Mouse (Mus musculus) kidney, embryonic 15.5 days (tissue): ENCODE results near the gene Mrgpra4. TPM values are rescaled to one million over a fixed set of nuclear protein-coding genes. Genes with fewer than 3 reads are reported as not detected.

Experiments used
- ATAC-seq: fragments of 200-750 bp; cut with Nextera tagmentation; replicated peaks from 2 replicates; pipeline ENCODE4 v1.8.0; 2017; ENCODE audit warnings: moderate TSS enrichment; ENCODE audit not compliant: low FRiP score
- H3K27ac ChIP-seq: fragments of 300-500 bp; sonication (generic); 2 replicates; pipeline ENCODE4 v1.5.1; 2015; ENCODE audit warnings: mild to moderate bottlenecking, inconsistent platforms
- H3K27me3 ChIP-seq: fragments of 300-500 bp; sonication (generic); 2 replicates; pipeline ENCODE4 v1.6.1; 2015; ENCODE audit warnings: inconsistent platforms
- H3K36me3 ChIP-seq: fragments of 300-500 bp; sonication (generic); 2 replicates; pipeline ENCODE4 v1.6.1; 2015; ENCODE audit warnings: inconsistent platforms
- H3K4me1 ChIP-seq: fragments of 300-500 bp; sonication (generic); 2 replicates; pipeline ENCODE4 v1.6.1; 2015; ENCODE audit warnings: inconsistent platforms
- H3K4me2 ChIP-seq: fragments of 300-500 bp; sonication (generic); 2 replicates; pipeline ENCODE4 v1.6.1; 2015; ENCODE audit warnings: moderate library complexity, mild to moderate bottlenecking, inconsistent platforms
- H3K4me3 ChIP-seq: fragments of 300-500 bp; sonication (generic); replicated peaks from 2 replicates; pipeline ENCODE4 v1.5.1; 2015; ENCODE audit warnings: mild to moderate bottlenecking, inconsistent platforms
- H3K9ac ChIP-seq: fragments of 300-500 bp; sonication (generic); 2 replicates; pipeline ENCODE4 v1.6.1; 2015; ENCODE audit warnings: mild to moderate bottlenecking, inconsistent platforms
- H3K9me3 ChIP-seq: fragments of 300-500 bp; sonication (generic); replicated peaks from 2 replicates; pipeline ENCODE4 v1.6.1; 2016; ENCODE audit warnings: inconsistent platforms
- WGBS: fragments of 180-500 bp; shearing (Covaris S2); methylation state at CpG from one replicate; pipeline ENCODE4 v1.1.7; 2015; ENCODE audit warnings: mixed read lengths; 5-methylcytosine and 5-hydroxymethylcytosine counted together
- polyA plus RNA-seq: library from polyadenylated mRNA; unstranded; fragments of >200 nt; fragmentation: Nextera tagmentation; extraction: Ambion mirVana; gene quantifications from 2 replicates; pipeline ENCODE4 v1.2.1, GENCODE M21; 2015

Mrgpra4 gene
- polyA plus RNA-seq: not detected in 2 replicates

DNA sequence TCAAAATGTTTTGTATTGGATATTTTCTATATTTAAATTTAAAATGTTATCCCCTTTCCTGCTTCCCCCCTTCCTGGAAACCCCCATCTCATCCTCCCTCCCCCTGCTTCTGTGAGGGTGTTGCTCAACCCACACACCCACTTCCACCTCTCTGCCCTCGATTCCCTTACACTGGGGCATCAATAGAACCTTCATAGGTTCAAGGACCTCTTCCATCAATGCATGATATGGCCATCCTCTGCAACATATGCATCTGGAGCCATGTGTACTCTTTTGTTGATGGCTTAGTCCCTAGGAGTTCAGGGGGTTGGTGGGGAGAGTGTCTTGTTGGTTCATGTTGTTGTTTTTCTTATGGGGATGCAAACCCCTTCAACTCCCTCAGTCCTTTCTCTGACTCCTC lies at the start of gene Mrgpra4:
Gene Mrgpra4, minus strand, starts transcription at position 101 of the 400 bp plus-strand sequence.
- no peak for ATAC-seq
- Histone ChIP-seq H3K9me3 (no peaks in the 10 kb centered on the region), H3K27me3 (no peaks in the 10 kb centered on the region), H3K27ac (no peak within 1 kb of the TSS), H3K4me3 (no peak within 1 kb of the TSS), H3K36me3 (no peaks in the 10 kb centered on the region), H3K9ac (no peak within 1 kb of the TSS), H3K4me2 (no peak within 1 kb of the TSS), H3K4me1 (no peaks in the 10 kb centered on the region)
- 96% methylated on average over 1 of the region's 1 CpGs for WGBS

DNA sequence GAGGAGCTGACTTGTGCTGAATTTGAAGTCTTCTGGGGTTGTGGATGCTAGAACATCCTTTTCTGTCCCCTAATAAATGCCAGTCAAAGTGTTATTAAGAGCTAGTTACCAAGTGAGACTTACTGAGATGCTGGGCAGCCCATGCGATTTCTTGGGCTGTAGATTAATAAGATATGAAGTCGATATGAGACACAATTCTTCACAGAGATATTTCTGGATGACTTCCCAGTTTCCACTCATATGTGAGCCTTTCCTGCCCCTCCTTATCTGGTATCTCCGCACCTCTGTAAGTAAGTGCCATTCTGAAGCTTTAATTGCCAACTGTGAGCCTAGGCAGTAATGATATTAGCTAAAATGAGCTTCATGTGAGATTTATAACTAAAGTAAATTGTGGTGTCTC lies 45.6 kb upstream of the Mrgpra4 start, which contains the start of gene Mrgprx1:
Gene Mrgprx1, minus strand, starts transcription at position 101 of the 400 bp plus-strand sequence.
- Histone ChIP-seq H3K4me1 (no peaks in the 10 kb centered on the region), H3K27me3 (no peaks in the 10 kb centered on the region), H3K9me3 (no peaks in the 10 kb centered on the region), H3K4me2 (no peak within 1 kb of the TSS), H3K9ac (no peak within 1 kb of the TSS), H3K27ac (no peak within 1 kb of the TSS), H3K36me3 (no peaks in the 10 kb centered on the region), H3K4me3 (no peak within 1 kb of the TSS)
- 79% methylated on average over 3 of the region's 3 CpGs for WGBS
- no peak for ATAC-seq

DNA sequence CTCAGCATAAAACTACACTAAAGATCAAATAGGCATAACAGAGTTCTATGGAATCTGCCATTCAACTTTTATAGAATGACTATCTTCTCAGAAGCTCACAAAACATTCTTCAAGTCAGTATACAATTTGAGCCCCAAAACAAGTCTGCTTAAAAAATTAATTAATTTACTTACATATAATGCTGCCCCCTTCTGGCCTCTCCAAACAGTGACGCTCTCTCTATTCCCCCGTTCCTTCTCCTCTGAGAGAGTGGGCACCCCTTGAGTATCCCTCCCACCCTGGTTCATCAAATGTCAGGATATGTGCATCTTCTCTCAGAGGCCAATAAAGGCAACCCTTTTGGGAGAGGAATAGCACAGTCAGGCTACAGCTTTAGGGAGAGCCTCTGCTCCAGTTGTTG lies 36.0 kb upstream of the Mrgpra4 start:
- 38% methylated on average over 2 of the region's 2 CpGs for WGBS
- no peak overlapping the region for H3K9ac ChIP-seq
- H3K27ac ChIP-seq: no peak overlapping the region
- H3K9me3 ChIP-seq: no peaks in the 10 kb centered on the region
- H3K4me2 ChIP-seq: no peak overlapping the region
- no peak for ATAC-seq
- no peaks in the 10 kb centered on the region for H3K4me1 ChIP-seq
- H3K36me3 ChIP-seq: no peaks in the 10 kb centered on the region
- no peak overlapping the region for H3K4me3 ChIP-seq
- H3K27me3 ChIP-seq: no peaks in the 10 kb centered on the region

DNA sequence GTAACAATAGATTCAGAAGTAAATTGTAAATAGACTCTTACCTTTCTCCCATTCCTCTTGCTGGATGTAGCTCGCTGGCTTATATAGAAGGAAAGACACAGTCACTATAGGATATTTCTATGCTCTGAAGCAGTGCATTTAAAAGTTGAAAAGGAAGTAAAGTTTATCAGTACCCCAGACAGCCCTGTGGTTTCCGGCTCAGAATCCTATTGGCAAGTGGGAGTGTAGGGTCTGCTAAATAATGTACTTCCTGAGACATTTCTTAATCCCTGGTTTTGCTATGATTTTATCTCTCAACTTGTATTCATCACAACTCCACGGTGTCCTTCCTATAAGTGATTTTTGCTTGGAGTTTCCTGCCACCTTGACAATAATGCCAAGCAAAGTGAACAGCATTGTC lies 13.8 kb upstream of the Mrgpra4 start:
- no peak overlapping the region for H3K4me3 ChIP-seq
- H3K9ac ChIP-seq: no peak overlapping the region
- no peaks in the 10 kb centered on the region for H3K9me3 ChIP-seq
- no peaks in the 10 kb centered on the region for H3K27me3 ChIP-seq
- WGBS: 82% methylated on average over 3 of the region's 3 CpGs
- H3K4me2 ChIP-seq: no peak overlapping the region
- H3K27ac ChIP-seq: no peak overlapping the region
- no peaks in the 10 kb centered on the region for H3K36me3 ChIP-seq
- no peaks in the 10 kb centered on the region for H3K4me1 ChIP-seq
- no peak for ATAC-seq

DNA sequence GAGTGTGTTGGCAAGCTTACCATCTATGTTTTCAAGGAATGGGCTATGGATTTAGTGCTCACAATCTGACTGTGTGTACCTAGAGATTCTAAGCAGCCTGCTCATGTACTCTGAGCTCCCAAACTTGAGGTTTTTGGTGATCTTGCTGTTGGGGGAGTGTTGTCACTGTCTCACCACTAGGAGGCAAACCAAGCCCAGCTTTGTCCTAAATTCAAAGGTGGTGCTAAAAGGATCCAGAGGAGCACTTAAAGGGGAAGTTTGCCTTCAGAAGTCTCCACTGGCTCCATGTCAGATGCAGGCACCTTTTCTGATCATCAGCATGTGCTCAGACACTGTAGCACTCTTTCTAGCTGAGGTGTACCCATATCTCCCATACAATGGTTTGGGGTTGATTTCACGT lies 4.9 kb upstream of the Mrgpra4 start:
- no peaks in the 10 kb centered on the region for H3K4me1 ChIP-seq
- H3K4me2 ChIP-seq: no peak overlapping the region
- H3K27me3 ChIP-seq: no peaks in the 10 kb centered on the region
- no peak for ATAC-seq
- no peak overlapping the region for H3K9ac ChIP-seq
- H3K9me3 ChIP-seq: no peaks in the 10 kb centered on the region
- 55% methylated on average over 1 of the region's 1 CpGs for WGBS
- H3K4me3 ChIP-seq: no peak overlapping the region
- H3K36me3 ChIP-seq: no peaks in the 10 kb centered on the region
- no peak overlapping the region for H3K27ac ChIP-seq

Other genes starting within 250 kb of the Mrgpra4 start
- gene Mrgprx1, start 45.5 kb upstream of the Mrgpra4 start, polyA plus RNA-seq: not detected in 2 replicates
- not detected in 2 replicates for gene Mrgprb5, start 186.9 kb upstream of the Mrgpra4 start, polyA plus RNA-seq
- gene Mrgprb4, start 217.2 kb upstream of the Mrgpra4 start, polyA plus RNA-seq: not detected in 2 replicates